ENCODE assay signal across 8 mouse cellular contexts in genomic region chr14:36952142-36952541, GRCm38 (mm10). TPM values are rescaled to one million over a fixed set of nuclear protein-coding genes. Genes with fewer than 3 reads are reported as not detected.
DNase-seq lines count a peak whose midpoint lies in the region; ATAC-seq and TF ChIP-seq lines count a peak whose summit lies in the region.
"Had no signal": no experiment of that assay in that cellular context is flagged by ENCODE, and none has a peak within 500 bp of the region (broad histone marks: within the 10 kb centered on the region; RNA-seq: fewer than 3 reads in every experiment).

No protein-coding gene starts in this region.

- H3K4me3 ChIP-seq in liver, adult 2 months (ENCODE audit: insufficient read depth, low read depth, low read length) = no peak overlapping the region

- no peak for TF ChIP-seq POLR2A in liver, adult 2 months (IDR thresholded peaks at IDR 0.05; ENCODE audit: extremely low read depth, insufficient read depth, low read length)

- peaks cover 6% of the 10 kb centered on the region; the same call in 1 of the 2 replicates for H3K4me1 ChIP-seq in liver, adult 2 months (ENCODE audit: control insufficient read depth, insufficient read depth, low read length)

- no peak overlapping the region for H3K27ac ChIP-seq in liver, adult 2 months (replicated peaks; ENCODE audit: insufficient read depth, low read depth, low read length)
- H3K27ac ChIP-seq: macrophage had no signal

- H3K36me3 ChIP-seq in liver, adult 2 months (ENCODE audit: control insufficient read depth, insufficient read depth, low read length) = no peaks in the 10 kb centered on the region

- peak; percentile 75 for ATAC-seq in inflammation-experienced regulatory T-cells, adult 6 months

- H3K27me3 ChIP-seq in liver, adult 2 months (ENCODE audit: control insufficient read depth, insufficient read depth, low read length) = no peaks in the 10 kb centered on the region

- 17% methylated on average over 2 of the region's 2 CpGs for WGBS in liver, adult 2 months

- TF ChIP-seq CTCF in liver, adult 2 months (IDR thresholded peaks at IDR 0.05; ENCODE audit: low read depth, low read length) = peak; percentile 68

- peak; percentile 58 for DNase-seq in liver, adult 2 months (ENCODE audit: extremely low read depth, low read depth, low spot score)
- DNase-seq in liver (no peak), MN1 (ENCODE audit: low spot score) (peak; percentile 44)
- DNase-seq in embryo, embryonic 10.5 days (ENCODE audit: low spot score) = peak; percentile 71
- peak; percentile 71 for DNase-seq in mesoderm, embryonic 11.5 days (ENCODE audit: low read depth, low spot score)
- no peak for DNase-seq in layer of hippocampus, postnatal 25 days (ENCODE audit: extremely low spot score in 1 of 2, low spot score in 1 of 2)

- H3K9ac ChIP-seq in liver, adult 2 months (ENCODE audit: low read depth, low read length) = no peak overlapping the region

- peaks cover 33% of the 10 kb centered on the region; the same call in 1 of the 2 replicates for H3K79me2 ChIP-seq in liver, adult 2 months (ENCODE audit: control insufficient read depth, insufficient read depth, low read length)

RNA-seq across cellular contexts. Expression of gene Ccser2, which starts 16.4 kb away (rescaled TPM):
- 19.1 and 21.1 TPM in 2 replicates for total RNA-seq in liver, adult 2 months (2014; rRNA removed)
- polyA plus RNA-seq in liver, adult 2 months (2012; rRNA removed) = 6.3 and 7.4 TPM in 2 replicates
- 10 to 100 TPM; 19.7 to 22.5 (median 20.2) TPM for polyA plus RNA-seq in inflammation-experienced regulatory T-cells, adult 6 months (2017; shearing (Covaris generic))
- total RNA-seq in layer of hippocampus, postnatal 25 days (2021) = 10 to 100 TPM; 78.8 to 84.9 TPM

Comparison
In these comparisons a context has a peak if more than half of its experiments do, and no peak if none do; other contexts are left out.
1. DNase-seq: peak in liver, adult 2 months (single experiment), MN1 (single experiment), embryo, embryonic 10.5 days (single experiment) and mesoderm, embryonic 11.5 days (single experiment); none in liver (single experiment) and layer of hippocampus, postnatal 25 days (0 of 2).